Mouse (Mus musculus) heart, embryonic 15.5 days (tissue): ENCODE measurements at regions not wholly inside any gene's neighbourhood (a gene's known extent, or its start where the extent isn't known, plus 50 kb on each side); places are given as distances from the start of the nearest gene placed in this dataset.

Source experiments
- ATAC-seq: fragments of 200-750 bp; cut with Nextera tagmentation; replicated peaks from 2 replicates; pipeline ENCODE4 v1.8.0; 2017; ENCODE audit warnings: low read depth, moderate TSS enrichment; ENCODE audit not compliant: insufficient number of reproducible peaks, insufficient read depth, low FRiP score
- H3K27ac ChIP-seq: fragments of 300-500 bp; sonication (generic); 2 replicates; pipeline ENCODE4 v1.5.1; 2015; ENCODE audit warnings: mild to moderate bottlenecking, inconsistent platforms
- H3K27me3 ChIP-seq: fragments of 300-500 bp; sonication (generic); 2 replicates; pipeline ENCODE4 v1.6.1; 2015; ENCODE audit warnings: inconsistent platforms
- H3K36me3 ChIP-seq: fragments of 300-500 bp; sonication (generic); 2 replicates; pipeline ENCODE4 v1.6.1; 2015; ENCODE audit warnings: mild to moderate bottlenecking, inconsistent platforms
- H3K4me1 ChIP-seq: fragments of 300-500 bp; sonication (generic); replicated peaks from 2 replicates; pipeline ENCODE4 v1.6.1; 2015; ENCODE audit warnings: inconsistent platforms
- H3K4me2 ChIP-seq: fragments of 300-500 bp; sonication (generic); 2 replicates; pipeline ENCODE4 v1.6.1; 2015; ENCODE audit warnings: inconsistent platforms, mild to moderate bottlenecking, moderate library complexity
- H3K4me3 ChIP-seq: fragments of 300-500 bp; sonication (generic); 2 replicates; pipeline ENCODE4 v1.5.1; 2015; ENCODE audit warnings: mild to moderate bottlenecking, inconsistent platforms
- H3K9ac ChIP-seq: fragments of 300-500 bp; sonication (generic); 2 replicates; pipeline ENCODE4 v1.6.1; 2015; ENCODE audit warnings: mild to moderate bottlenecking, inconsistent platforms
- H3K9me3 ChIP-seq: fragments of 300-500 bp; sonication (generic); replicated peaks from 2 replicates; pipeline ENCODE4 v1.6.1; 2016; ENCODE audit warnings: inconsistent platforms
- WGBS: fragments of 180-500 bp; shearing (Covaris S2); methylation state at CpG from one replicate; pipeline ENCODE4 v1.1.7; 2015; ENCODE audit warnings: mixed read lengths; 5-methylcytosine and 5-hydroxymethylcytosine counted together

DNA sequence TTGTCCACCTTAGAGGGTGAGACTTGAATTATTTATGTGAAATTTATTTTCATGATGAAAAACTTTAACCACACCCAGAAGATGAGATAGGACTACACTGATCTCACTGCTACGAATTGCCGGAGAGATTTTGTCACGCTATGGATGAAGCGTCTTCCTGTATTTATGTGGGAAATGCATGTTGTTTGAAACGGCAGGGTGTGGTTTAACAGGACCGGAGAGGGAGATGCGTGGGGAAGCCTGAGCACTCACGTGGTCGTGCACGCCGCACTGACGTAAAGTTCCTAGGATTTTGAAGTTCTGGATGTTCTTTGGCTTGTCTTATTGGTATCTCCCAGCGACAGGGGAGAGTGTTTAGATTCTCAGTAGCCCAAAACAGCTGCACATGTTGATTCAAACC, 139.3 kb upstream of the Ubr2 start:
- H3K36me3 ChIP-seq: no peaks in the 10 kb centered on the region
- H3K27me3 ChIP-seq: no peaks in the 10 kb centered on the region
- ATAC-seq: no peak
- no peak overlapping the region for H3K27ac ChIP-seq
- no peak overlapping the region for H3K4me2 ChIP-seq
- no peak overlapping the region for H3K9ac ChIP-seq
- H3K4me3 ChIP-seq: no peak overlapping the region
- no peaks in the 10 kb centered on the region for H3K9me3 ChIP-seq
- H3K4me1 ChIP-seq: peaks cover 50% of the 10 kb centered on the region
- WGBS: 79% methylated on average over 13 of the region's 13 CpGs

- no peak overlapping the region for H3K4me3 ChIP-seq
- no peaks in the 10 kb centered on the region for H3K27me3 ChIP-seq
- WGBS: 87% methylated on average over 9 of the region's 9 CpGs
Measured at GRCm38 (mm10) chr17:47149158-47149557, 138.8 kb upstream of the Ubr2 start.

GRCm38 (mm10) chr17:47146640-47147039, 136.3 kb upstream of the Ubr2 start:
- Histone ChIP-seq H3K27me3 (no peaks in the 10 kb centered on the region), H3K9ac (no peak overlapping the region), H3K36me3 (no peaks in the 10 kb centered on the region), H3K9me3 (no peaks in the 10 kb centered on the region), H3K4me1 (peaks cover 66% of the 10 kb centered on the region), H3K27ac (no peak overlapping the region), H3K4me3 (no peak overlapping the region), H3K4me2 (no peak overlapping the region)
- WGBS: 94% methylated on average over 4 of the region's 4 CpGs
- ATAC-seq: no peak

More at GRCm38 (mm10) chr17:47149158-47149557, 138.8 kb upstream of the Ubr2 start:
- ATAC-seq: no peak
- H3K4me1 ChIP-seq: peaks cover 55% of the 10 kb centered on the region
- H3K36me3 ChIP-seq: no peaks in the 10 kb centered on the region
- H3K4me2 ChIP-seq: no peak overlapping the region
- no peak overlapping the region for H3K9ac ChIP-seq
- H3K9me3 ChIP-seq: no peaks in the 10 kb centered on the region
- no peak overlapping the region for H3K27ac ChIP-seq

DNA sequence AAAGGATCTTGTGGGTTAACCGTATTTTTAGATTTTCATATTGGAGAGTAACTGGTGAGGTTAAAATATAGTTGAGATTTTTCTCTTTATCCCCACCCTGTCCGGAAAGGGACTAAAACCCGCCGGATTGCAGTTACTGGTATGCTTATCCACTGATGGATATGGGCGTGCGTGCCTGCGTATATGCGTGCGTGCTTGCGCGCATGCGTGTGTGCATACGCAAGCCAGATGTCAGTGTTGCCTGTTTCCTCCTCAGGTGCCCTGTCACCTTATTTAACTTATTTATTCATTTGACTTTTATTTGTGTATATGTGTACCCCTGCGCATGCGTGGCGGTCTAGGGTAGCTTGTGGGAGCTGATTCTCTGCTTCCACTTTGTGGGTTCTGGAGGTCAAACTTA, 135.2 kb upstream of the Ubr2 start:
- Histone ChIP-seq H3K36me3 (no peaks in the 10 kb centered on the region), H3K4me1 (peaks cover 56% of the 10 kb centered on the region), H3K27ac (no peak overlapping the region), H3K9me3 (no peaks in the 10 kb centered on the region), H3K27me3 (no peaks in the 10 kb centered on the region), H3K9ac (no peak overlapping the region), H3K4me3 (no peak overlapping the region), H3K4me2 (no peak overlapping the region)
- no peak for ATAC-seq
- 96% methylated on average over 16 of the region's 16 CpGs for WGBS

DNA sequence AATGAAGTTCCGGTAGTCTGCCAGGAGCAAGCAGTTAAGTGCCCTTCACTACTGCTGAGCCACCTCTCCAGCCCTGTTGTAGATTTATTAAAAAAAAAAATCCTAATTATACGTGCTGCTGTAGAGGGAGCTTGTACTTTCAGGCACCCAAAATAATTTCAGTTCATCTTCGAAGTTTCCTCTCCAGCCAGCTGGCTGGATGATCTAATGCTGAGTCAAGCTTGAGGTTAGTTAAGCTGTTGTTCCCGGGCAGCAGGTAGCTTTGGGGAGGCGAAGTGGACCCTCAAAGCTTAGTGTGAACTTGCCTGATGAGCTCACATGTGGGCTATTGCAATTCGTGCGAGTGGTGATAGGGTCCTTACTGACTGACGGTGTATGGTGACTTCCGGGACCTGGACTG, 134.6 kb upstream of the Ubr2 start:
- H3K4me3 ChIP-seq: no peak overlapping the region
- H3K36me3 ChIP-seq: no peaks in the 10 kb centered on the region
- 75% methylated on average over 9 of the region's 9 CpGs for WGBS
- no peak for ATAC-seq
- no peaks in the 10 kb centered on the region for H3K9me3 ChIP-seq
- peaks cover 54% of the 10 kb centered on the region for H3K4me1 ChIP-seq
- no peak overlapping the region for H3K4me2 ChIP-seq
- H3K9ac ChIP-seq: no peak overlapping the region
- no peaks in the 10 kb centered on the region for H3K27me3 ChIP-seq
- H3K27ac ChIP-seq: peak overlapping the region; percentile 39; the same call in 1 of the 2 replicates

GRCm38 (mm10) chr17:47144460-47144859, 134.1 kb upstream of the Ubr2 start:
- Histone ChIP-seq H3K9ac (no peak overlapping the region), H3K4me2 (no peak overlapping the region), H3K9me3 (no peaks in the 10 kb centered on the region), H3K4me1 (peaks cover 52% of the 10 kb centered on the region), H3K27me3 (no peaks in the 10 kb centered on the region), H3K36me3 (no peaks in the 10 kb centered on the region), H3K27ac (peak overlapping the region; percentile 39; the same call in 1 of the 2 replicates), H3K4me3 (no peak overlapping the region)
- no peak for ATAC-seq
- 37% methylated on average over 7 of the region's 7 CpGs for WGBS

GRCm38 (mm10) chr17:47143898-47144297, 133.5 kb upstream of the Ubr2 start:
- 0 out of 2 replicates have a peak overlapping the region, but pooled peaks have one; percentile 39 for H3K27ac ChIP-seq

DNA sequence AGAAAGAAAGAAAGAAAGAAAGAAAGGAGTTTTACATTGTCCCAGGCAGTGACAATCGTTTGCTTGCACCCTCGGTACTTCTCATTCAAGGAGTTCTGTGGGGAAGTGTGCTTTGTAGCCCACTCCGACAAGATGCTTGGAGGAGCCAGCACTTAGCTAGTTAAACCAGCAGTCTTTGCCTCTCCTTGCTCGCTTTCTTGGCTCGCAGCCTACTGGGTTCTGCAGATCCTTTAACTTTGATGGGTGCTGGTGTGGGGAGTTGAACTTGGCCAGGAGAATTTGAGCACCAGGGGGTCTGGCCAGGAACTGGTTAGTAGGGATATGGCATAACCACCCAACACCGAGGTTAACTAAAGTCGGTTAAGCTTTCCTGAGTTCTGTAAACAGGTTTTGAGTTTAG, 132.5 kb upstream of the Ubr2 start:
- Histone ChIP-seq H3K4me2 (peak overlapping the region; percentile 95), H3K27ac (0 out of 2 replicates have a peak overlapping the region, but pooled peaks have one; percentile 16), H3K36me3 (no peaks in the 10 kb centered on the region), H3K27me3 (no peaks in the 10 kb centered on the region), H3K9ac (peak overlapping the region; percentile 37; the same call in 1 of the 2 replicates), H3K9me3 (no peaks in the 10 kb centered on the region), H3K4me3 (peak overlapping the region; percentile 67), H3K4me1 (peaks cover 52% of the 10 kb centered on the region)
- WGBS: 19% methylated on average over 7 of the region's 7 CpGs
- ATAC-seq: no peak

More at GRCm38 (mm10) chr17:47143898-47144297, 133.5 kb upstream of the Ubr2 start:
- Histone ChIP-seq H3K4me1 (peaks cover 55% of the 10 kb centered on the region), H3K4me2 (peak overlapping the region; percentile 95; the same call in 1 of the 2 replicates), H3K9me3 (no peaks in the 10 kb centered on the region), H3K4me3 (no peak overlapping the region), H3K36me3 (no peaks in the 10 kb centered on the region), H3K9ac (no peak overlapping the region), H3K27me3 (no peaks in the 10 kb centered on the region)
- ATAC-seq: no peak
- 68% methylated on average over 7 of the region's 7 CpGs for WGBS

DNA sequence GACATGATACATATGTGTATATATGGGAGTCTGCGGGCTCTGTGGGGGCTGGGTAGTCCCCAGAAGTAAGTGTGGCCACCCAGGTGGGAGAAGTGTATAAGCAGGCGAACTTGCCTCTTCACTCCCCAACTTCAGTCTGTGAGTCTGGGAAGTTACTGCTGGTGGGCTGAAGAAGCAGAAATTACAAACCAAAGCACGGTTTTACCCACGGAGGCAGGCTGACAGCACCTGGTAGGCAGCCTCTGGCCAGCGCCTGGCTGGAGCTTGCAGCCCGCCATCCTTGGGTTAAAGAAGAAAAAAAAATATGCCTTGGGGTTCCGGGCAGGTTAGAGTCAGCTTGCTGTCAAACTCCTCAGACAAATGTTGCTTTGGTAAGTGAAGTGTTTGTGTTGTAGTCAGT, 131.9 kb upstream of the Ubr2 start:
- WGBS: 3% methylated on average over 7 of the region's 7 CpGs
- Histone ChIP-seq H3K4me2 (peak overlapping the region; percentile 95), H3K9me3 (no peaks in the 10 kb centered on the region), H3K27ac (peak overlapping the region; percentile 96), H3K27me3 (no peaks in the 10 kb centered on the region), H3K36me3 (no peaks in the 10 kb centered on the region), H3K9ac (peak overlapping the region; percentile 80), H3K4me1 (peaks cover 50% of the 10 kb centered on the region), H3K4me3 (peak overlapping the region; percentile 67)
- ATAC-seq: no peak

- peak overlapping the region; percentile 80 for H3K9ac ChIP-seq
- H3K9me3 ChIP-seq: no peaks in the 10 kb centered on the region
- H3K4me1 ChIP-seq: peaks cover 48% of the 10 kb centered on the region
- H3K27me3 ChIP-seq: no peaks in the 10 kb centered on the region
- H3K27ac ChIP-seq: peak overlapping the region; percentile 96
- H3K4me3 ChIP-seq: peak overlapping the region; percentile 67
- peak overlapping the region; percentile 95 for H3K4me2 ChIP-seq
- H3K36me3 ChIP-seq: no peaks in the 10 kb centered on the region
- under 1% methylated on average over 12 of the region's 12 CpGs for WGBS
- no peak for ATAC-seq
Measured at GRCm38 (mm10) chr17:47141843-47142215, 131.5 kb upstream of the Ubr2 start.

DNA sequence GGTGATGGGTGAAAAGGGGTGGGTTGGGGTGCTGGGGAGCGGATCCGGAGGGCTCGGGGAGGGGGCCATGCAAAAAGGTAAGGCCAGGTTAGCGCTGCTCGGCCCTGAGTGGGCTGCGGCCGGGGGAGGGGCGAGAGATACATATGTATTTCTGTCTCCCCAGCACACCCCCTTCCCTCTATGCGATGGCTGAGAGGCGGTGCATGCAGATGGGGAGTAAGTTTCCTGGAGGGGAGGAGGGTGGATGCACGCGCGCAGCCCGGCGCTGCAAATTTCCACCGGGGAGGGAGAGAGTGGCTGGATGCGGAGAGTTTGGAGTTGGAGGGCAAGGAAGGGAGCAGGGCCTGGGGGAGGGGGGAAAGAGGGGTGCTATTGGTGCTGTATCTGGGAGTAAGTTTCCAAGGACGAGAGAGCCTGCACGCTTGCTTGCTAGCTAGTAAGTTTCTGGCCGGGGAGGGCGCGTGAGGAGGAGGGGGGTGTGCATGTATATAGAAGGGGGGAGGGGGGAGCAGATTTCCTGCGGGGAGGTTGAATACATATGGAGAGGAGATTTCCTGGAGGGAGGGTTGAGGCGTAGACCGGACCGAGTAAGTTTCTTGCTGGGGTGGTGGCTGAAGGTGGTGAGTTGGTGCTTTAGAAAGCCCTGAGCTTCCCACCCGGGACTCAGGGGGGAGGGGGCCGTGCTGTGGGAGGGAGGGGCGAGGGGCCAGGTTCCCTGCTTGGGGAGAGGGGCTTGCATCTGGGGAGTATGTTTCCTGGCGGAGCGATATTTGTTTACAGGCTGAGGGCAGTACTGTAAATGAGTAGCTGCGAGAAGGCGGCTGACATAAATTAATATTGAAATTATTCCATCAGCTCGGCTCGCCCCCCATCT, 130.8 kb upstream of the Ubr2 start:
- Histone ChIP-seq H3K27ac (peak overlapping the region; percentile 96), H3K9me3 (no peaks in the 10 kb centered on the region), H3K27me3 (no peaks in the 10 kb centered on the region), H3K36me3 (no peaks in the 10 kb centered on the region), H3K9ac (peak overlapping the region; percentile 80), H3K4me2 (peak overlapping the region; percentile 95), H3K4me1 (peaks cover 46% of the 10 kb centered on the region), H3K4me3 (peak overlapping the region; percentile 67)
- under 1% methylated on average over 35 of the region's 35 CpGs for WGBS
- peak; percentile 61 for ATAC-seq
